Mouse (Mus musculus) lung, embryonic 14.5 days (tissue): Measurements from ENCODE around the gene Ube2e2. TPM values are rescaled to one million over a fixed set of nuclear protein-coding genes. Genes with fewer than 3 reads are reported as not detected.

Source experiments
- ATAC-seq: fragments of 200-750 bp; cut with Nextera tagmentation; 2 replicates; pipeline ENCODE4 v1.8.0; 2017; ENCODE audit warnings: mild to moderate bottlenecking, moderate TSS enrichment, moderate library complexity; ENCODE audit not compliant: insufficient read depth
- DNase-seq: peaks from one replicate; pipeline ENCODE4 v3.0.0-alpha.2; 2015
- H3K27ac ChIP-seq: fragments of 300-500 bp; sonication (generic); 2 replicates; pipeline ENCODE4 v1.5.1; 2014; ENCODE audit warnings: low read depth, mild to moderate bottlenecking, moderate library complexity
- H3K27me3 ChIP-seq: fragments of 300-500 bp; sonication (generic); 2 replicates; pipeline ENCODE4 v1.6.1; 2014; ENCODE audit warnings: low read length, control low read depth; ENCODE audit not compliant: insufficient read depth
- H3K36me3 ChIP-seq: fragments of 300-500 bp; sonication (generic); 2 replicates; pipeline ENCODE4 v1.6.1; 2014; ENCODE audit warnings: control low read depth; ENCODE audit not compliant: insufficient read depth
- H3K4me1 ChIP-seq: fragments of 300-500 bp; sonication (generic); 2 replicates; pipeline ENCODE4 v1.6.1; 2014; ENCODE audit warnings: antibody characterized with exemption, control low read depth; ENCODE audit not compliant: insufficient read depth
- H3K4me2 ChIP-seq: fragments of 300-500 bp; sonication (generic); 2 replicates; pipeline ENCODE4 v1.6.1; 2014; ENCODE audit warnings: mild to moderate bottlenecking
- H3K4me3 ChIP-seq: fragments of 300-500 bp; sonication (generic); 2 replicates; pipeline ENCODE4 v1.5.1; 2014; ENCODE audit warnings: low read depth, low read length
- H3K9ac ChIP-seq: fragments of 300-500 bp; sonication (generic); 2 replicates; pipeline ENCODE4 v1.6.1; 2014
- H3K9me3 ChIP-seq: fragments of 300-500 bp; sonication (generic); 2 replicates; pipeline ENCODE4 v1.6.1; 2016; ENCODE audit warnings: low read depth, low read length, control low read depth
- CTCF ChIP-seq: IDR thresholded peaks from 2 replicates; pipeline ENCODE4 v1.5.1; 2016; ENCODE audit warnings: antibody characterized with exemption, low read depth
- whole genome bisulfite sequencing: fragments of 180-500 bp; shearing (Covaris S2); extraction: QIAGEN DNeasy Blood & Tissue Kit; methylation state at CpG from one replicate; pipeline ENCODE4 v1.1.7; 2014; 5-methylcytosine and 5-hydroxymethylcytosine counted together
- polyA plus RNA-seq: library from polyadenylated mRNA; unstranded; fragments of >200 nt; fragmentation: Nextera tagmentation; extraction: Ambion mirVana; gene quantifications from 2 replicates; pipeline ENCODE4 v1.2.1, GENCODE M21; 2014

The Ube2e2 gene
- polyA plus RNA-seq, 1 experiment from 2014 or later: 75.0 TPM

DNA sequence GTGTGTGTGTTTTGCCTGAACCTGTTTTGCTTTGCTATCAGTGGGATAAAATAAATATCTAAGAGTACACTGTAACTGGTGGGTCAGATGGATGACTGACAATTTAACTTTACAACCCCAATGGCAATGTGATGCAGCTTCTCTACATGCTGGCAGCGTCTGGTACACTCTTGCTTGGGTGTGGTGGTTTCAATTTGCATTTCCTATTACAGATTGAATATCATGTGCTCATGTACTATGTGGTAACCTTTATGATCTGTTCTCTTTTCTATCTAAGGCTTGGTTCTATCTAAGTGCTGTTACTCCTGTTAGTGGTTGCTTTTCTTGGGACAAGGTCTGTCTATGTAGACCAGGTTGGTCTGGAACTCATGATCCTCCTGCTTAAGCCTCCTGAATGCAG is 292.1 kb downstream of the Ube2e2 start:
- Histone ChIP-seq H3K36me3 (no peaks in the 10 kb centered on the region), H3K27me3 (no peaks in the 10 kb centered on the region), H3K4me2 (no peak overlapping the region), H3K9ac (no peak overlapping the region), H3K27ac (no peak overlapping the region), H3K9me3 (no peaks in the 10 kb centered on the region), H3K4me1 (no peaks in the 10 kb centered on the region), H3K4me3 (no peak overlapping the region)
- DNase-seq (no peak), ATAC-seq (no peak)
- 65% methylated on average over 1 of the region's 1 CpGs for WGBS
- TF ChIP-seq CTCF: no peak

DNA sequence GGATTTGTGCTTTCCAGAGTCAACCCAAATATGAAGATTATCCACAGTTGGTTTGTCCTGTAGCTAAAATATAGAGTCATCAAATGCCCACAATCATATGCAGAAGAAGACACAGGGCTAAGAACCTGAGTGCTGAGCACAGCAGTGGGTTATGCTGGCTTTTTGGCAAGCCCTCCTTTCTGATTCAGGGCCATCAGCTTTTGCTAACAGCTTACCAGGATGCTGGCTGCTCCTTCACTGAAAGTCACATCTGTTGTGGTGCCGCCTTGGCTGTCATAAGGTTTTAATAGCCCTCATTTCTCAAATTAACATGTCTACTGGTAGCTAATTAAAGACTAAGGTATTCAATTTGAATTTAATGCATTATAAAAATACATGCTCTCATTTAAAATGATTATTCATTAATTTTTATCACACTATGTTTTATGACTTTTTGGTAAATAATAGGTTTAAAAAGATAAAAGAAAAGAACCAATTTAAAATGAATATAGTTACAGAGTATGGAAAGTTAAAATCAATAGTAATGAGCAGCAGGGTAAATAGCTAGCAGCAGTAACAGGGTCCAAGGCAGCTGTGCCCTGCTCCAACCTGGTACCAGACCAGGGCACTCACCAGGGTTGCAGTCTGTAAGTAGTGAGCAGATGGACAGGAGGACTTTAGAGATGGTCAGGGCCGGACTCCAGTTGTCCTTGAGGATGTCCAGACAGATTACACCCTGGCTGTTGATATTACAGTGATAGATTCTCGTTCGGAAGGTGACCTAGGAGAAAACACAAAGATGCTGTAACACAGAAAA is 307.6 kb downstream of the Ube2e2 start:
- Histone ChIP-seq H3K27me3 (no peaks in the 10 kb centered on the region), H3K9me3 (no peaks in the 10 kb centered on the region), H3K36me3 (no peaks in the 10 kb centered on the region), H3K4me2 (no peak overlapping the region), H3K4me1 (no peaks in the 10 kb centered on the region), H3K4me3 (no peak overlapping the region), H3K9ac (no peak overlapping the region), H3K27ac (no peak overlapping the region)
- DNase-seq (no peak), ATAC-seq (no peak)
- TF ChIP-seq CTCF: no peak
- 78% methylated on average over 4 of the region's 4 CpGs for WGBS

- Histone ChIP-seq H3K4me1 (no peaks in the 10 kb centered on the region), H3K4me2 (no peak overlapping the region), H3K4me3 (no peak overlapping the region), H3K36me3 (no peaks in the 10 kb centered on the region), H3K27me3 (no peaks in the 10 kb centered on the region), H3K27ac (no peak overlapping the region), H3K9ac (no peak overlapping the region), H3K9me3 (no peaks in the 10 kb centered on the region)
- DNase-seq: no peak
- WGBS: 86% methylated on average over 4 of the region's 4 CpGs
- TF ChIP-seq CTCF: no peak
- no peak for ATAC-seq
Measured at GRCm38 (mm10) chr14:18581735-18582134, 312.3 kb downstream of the Ube2e2 start.

- no peak for DNase-seq
- Histone ChIP-seq H3K27ac (no peak overlapping the region), H3K36me3 (no peaks in the 10 kb centered on the region), H3K4me1 (no peaks in the 10 kb centered on the region), H3K27me3 (no peaks in the 10 kb centered on the region), H3K9me3 (no peaks in the 10 kb centered on the region), H3K4me2 (no peak overlapping the region), H3K9ac (no peak overlapping the region), H3K4me3 (no peak overlapping the region)
- no peak for TF ChIP-seq CTCF
- no peak for ATAC-seq
- 23% methylated on average over 2 of the region's 2 CpGs for WGBS
Measured at GRCm38 (mm10) chr14:18574756-18575155, 319.3 kb downstream of the Ube2e2 start.

DNA sequence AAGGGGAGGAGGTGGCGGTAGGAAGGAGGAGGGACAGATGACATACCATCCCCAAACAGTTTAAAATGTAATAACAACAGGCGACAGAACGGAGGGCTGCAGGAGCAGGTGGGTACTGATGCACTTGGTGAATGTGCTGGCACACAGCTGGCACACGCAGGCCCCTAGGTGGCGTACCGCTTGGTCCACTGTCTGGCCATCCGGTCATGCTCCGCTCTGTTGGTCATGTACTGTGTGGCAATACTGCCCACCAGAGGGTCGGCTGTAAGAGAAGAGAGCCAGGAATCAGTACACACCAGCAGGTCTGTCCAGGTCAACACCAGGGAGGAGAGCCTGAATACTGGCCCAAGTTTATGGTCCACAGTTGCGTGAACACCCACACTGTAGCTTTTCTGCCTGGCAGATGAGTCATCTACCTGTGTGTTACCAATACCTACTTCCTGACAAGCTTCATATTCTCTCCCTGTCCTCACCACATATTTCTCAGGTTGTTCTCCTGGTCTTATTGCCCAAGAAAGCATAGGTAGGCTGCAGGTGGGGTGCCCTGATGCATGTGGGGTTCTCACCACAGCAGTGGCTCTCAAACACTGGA is 319.8 kb downstream of the Ube2e2 start:
- ATAC-seq: no peak
- TF ChIP-seq CTCF: peak; percentile 47

GRCm38 (mm10) chr14:18573286-18573956 is 320.6 kb downstream of the Ube2e2 start:
- DNase-seq: no peak
- Histone ChIP-seq H3K27ac (no peak overlapping the region), H3K4me3 (no peak overlapping the region), H3K9ac (no peak overlapping the region), H3K4me2 (no peak overlapping the region), H3K27me3 (no peaks in the 10 kb centered on the region), H3K36me3 (no peaks in the 10 kb centered on the region), H3K4me1 (no peaks in the 10 kb centered on the region), H3K9me3 (no peaks in the 10 kb centered on the region)
- 74% methylated on average over 4 of the region's 4 CpGs for WGBS
- no peak for TF ChIP-seq CTCF
- no peak for ATAC-seq

More for the DNA sequence above, 319.8 kb downstream of the Ube2e2 start:
- no peak overlapping the region for H3K9ac ChIP-seq
- DNase-seq: no peak
- no peak overlapping the region for H3K4me3 ChIP-seq
- H3K4me1 ChIP-seq: no peaks in the 10 kb centered on the region
- no peak overlapping the region for H3K27ac ChIP-seq
- H3K4me2 ChIP-seq: no peak overlapping the region
- WGBS: 80% methylated on average over 10 of the region's 10 CpGs
- no peaks in the 10 kb centered on the region for H3K9me3 ChIP-seq
- no peaks in the 10 kb centered on the region for H3K27me3 ChIP-seq
- H3K36me3 ChIP-seq: no peaks in the 10 kb centered on the region

- no peak for TF ChIP-seq CTCF
- no peaks in the 10 kb centered on the region for H3K27me3 ChIP-seq
- H3K9ac ChIP-seq: no peak overlapping the region
- no peak overlapping the region for H3K4me3 ChIP-seq
- no peak for ATAC-seq
- no peaks in the 10 kb centered on the region for H3K36me3 ChIP-seq
- DNase-seq: no peak
- WGBS: 49% methylated on average over 4 of the region's 4 CpGs
- no peaks in the 10 kb centered on the region for H3K4me1 ChIP-seq
- H3K9me3 ChIP-seq: no peaks in the 10 kb centered on the region
- no peak overlapping the region for H3K4me2 ChIP-seq
- H3K27ac ChIP-seq: no peak overlapping the region
Measured at GRCm38 (mm10) chr14:18572852-18573251, 321.2 kb downstream of the Ube2e2 start.
